Mouse (Mus musculus) activated CD4-positive, CD25-positive, alpha-beta regulatory T cell (primary cell): ENCODE data around the gene Dmrtc2. TPM values are rescaled to one million over a fixed set of nuclear protein-coding genes. Genes with fewer than 3 reads are reported as not detected.

ENCODE experiments used
- polyA plus RNA-seq, 2 experiments: library from polyadenylated mRNA; unstranded; fragments of 100-300 nt; shearing (Covaris generic); gene quantifications; one replicate each; pipeline ENCODE4 v1.2.1; 2017

Gene Dmrtc2
- under 1 TPM in 1 of 2 experiments, not detected in 1; 0.17 TPM for polyA plus RNA-seq

GRCm38 (mm10) chr7:24869532-24870165 lies at the start of gene Dmrtc2, which contains the start of gene Lypd4:
Dmrtc2 (plus strand) TSS chr7:24870057.
Lypd4 (minus strand) TSS chr7:24869941.

DNA sequence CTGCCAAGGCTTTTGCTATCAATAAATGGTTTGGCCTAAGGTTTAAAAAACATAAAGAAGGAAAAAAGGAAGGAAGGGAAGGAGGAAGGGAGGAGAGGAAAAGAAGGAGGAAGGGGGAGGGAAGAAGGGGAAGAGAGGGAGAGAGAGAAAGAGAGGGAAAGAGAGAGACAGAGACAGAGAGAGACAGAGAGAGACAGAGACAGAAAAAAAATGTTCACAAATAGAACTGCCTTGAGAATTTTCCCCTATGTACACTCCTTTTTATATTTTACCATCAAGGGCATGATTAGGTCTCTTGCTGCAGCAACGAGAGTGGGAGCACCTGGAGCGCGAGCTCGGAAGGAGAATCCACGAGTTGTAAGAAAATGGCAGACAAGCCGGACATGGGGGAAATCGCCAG lies 7.9 kb upstream of the Dmrtc2 start, which contains the start of gene Gm9844:
Gene Gm9844 (plus strand): TSS at position 301 of the 400 bp plus-strand sequence.

DNA sequence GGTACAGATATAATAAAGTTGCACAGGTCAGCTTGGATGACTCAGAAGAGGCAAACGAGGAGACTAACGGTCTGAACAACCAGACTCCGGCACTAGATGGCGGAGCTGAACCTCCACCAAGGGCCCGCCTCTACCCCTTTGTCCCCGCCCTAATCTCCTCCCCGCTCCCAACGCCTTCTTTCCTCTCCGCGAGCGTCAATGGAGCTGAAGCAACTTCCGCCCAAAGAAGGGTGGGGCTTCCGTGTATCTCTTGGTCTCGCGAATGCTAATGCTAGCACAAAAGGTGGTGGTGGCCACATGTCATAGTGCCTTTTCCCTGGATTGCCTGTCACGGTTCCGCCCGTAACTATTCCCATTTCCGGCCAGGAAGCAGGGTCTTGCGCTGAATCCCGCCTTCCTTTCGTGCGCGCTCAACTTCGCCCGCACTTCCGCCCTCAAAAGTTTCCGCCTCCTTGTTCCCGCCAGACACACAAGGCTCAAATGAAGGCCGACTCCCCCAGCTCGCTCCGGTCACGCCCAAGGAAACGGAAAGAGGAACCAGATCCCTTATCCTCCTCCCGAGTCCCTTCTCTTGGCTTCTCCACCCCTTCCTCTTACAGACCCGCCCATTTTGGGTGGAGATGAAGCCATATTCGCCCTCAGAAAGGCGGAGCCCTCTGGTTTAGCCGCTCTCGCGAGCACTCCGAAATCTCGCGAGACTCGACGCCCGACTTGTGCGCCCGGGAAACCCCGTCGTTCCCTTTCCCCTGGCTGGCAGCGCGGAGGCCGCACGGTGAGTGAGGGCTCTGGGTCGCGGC lies 14.2 kb downstream of the Dmrtc2 start, which contains the start of gene Rps19:
Gene Rps19 (plus strand): TSS at position 476 of the 797 bp plus-strand sequence.

DNA sequence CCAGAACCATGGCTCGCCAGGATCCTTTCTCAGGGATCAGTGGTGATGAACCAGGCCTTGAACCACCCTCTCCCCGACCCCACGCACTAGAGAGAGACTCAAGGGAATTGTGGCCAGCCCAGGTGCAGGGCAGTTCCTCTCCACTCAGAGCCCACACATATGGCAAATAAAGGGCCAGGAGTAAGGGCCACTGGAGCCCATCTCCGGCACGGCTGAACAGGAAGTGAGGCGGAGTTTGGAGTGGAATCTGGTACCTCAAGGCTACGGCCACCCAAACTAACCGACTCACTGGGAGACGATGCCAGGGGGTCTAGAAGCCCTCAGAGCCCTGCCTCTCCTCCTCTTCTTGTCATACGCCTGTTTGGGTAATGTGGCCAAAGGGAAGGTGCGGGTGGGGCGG lies 27.4 kb downstream of the Dmrtc2 start, which contains the start of gene Cd79a:
Gene Cd79a (plus strand): TSS at position 158 of the 400 bp plus-strand sequence.

DNA sequence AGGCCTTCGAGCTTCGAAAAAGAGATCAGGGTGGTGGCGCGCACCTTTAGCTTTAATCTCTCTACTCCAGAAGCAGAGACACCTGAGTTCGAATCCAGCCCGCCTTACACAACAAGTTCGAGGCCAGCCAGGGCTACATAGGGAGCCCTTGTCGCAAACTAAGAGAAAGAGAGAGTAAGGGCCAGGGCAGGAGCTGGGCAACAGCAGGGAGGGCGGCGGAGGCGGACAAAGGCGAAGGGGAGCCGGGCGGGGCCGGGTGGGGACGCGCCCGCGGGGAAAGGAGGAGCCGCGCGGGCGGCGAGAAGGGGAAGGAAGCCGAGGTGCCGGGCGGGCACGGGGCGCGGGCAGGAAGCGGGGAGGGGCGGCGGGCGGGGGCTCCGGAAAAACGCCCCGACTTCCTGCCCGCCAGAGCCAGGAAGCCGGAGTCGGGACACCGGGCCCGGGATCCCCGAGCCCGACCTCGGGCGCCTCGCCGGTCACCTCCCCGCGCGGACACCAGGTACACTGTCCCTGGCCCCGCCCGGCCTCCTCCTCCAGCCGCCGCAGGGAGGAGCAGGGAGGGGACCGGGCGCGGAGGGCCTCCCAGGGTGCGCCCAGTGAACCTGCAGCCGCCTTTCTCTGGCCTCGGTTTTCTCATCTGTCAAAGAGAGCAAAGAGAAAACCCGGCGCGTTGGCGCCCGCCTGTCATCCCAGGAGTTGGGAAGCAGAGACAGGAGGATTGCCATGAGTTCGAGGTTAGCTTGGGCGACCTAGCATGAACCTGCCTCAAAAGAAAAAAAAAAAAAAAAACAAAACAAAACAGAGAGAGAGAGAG lies 33.0 kb downstream of the Dmrtc2 start, which contains the start of gene Arhgef1:
Gene Arhgef1 (plus strand): TSS at position 283 of the 814 bp plus-strand sequence.

Other genes starting within 250 kb of the Dmrtc2 start
- not detected for gene Lypd3, start 233.5 kb upstream of the Dmrtc2 start, polyA plus RNA-seq
- gene Tex101, start 193.4 kb upstream of the Dmrtc2 start, polyA plus RNA-seq = not detected
- not detected for gene BC049730, start 160.8 kb upstream of the Dmrtc2 start, polyA plus RNA-seq
- not detected for gene Gm4763, start 143.1 kb upstream of the Dmrtc2 start, polyA plus RNA-seq
- gene Cd177, start 109.7 kb upstream of the Dmrtc2 start, polyA plus RNA-seq = under 1 TPM in 1 of 2 experiments, not detected in 1; 0.15 TPM
- gene Ceacam10, start 92.9 kb upstream of the Dmrtc2 start, polyA plus RNA-seq = not detected
- 10 to 100 TPM; 39.3 to 42.0 TPM for gene Gm9844, start 7.8 kb upstream of the Dmrtc2 start, polyA plus RNA-seq
- not detected for gene Lypd4, start 116 bp upstream of the Dmrtc2 start, polyA plus RNA-seq
- gene Rps19, start 14.3 kb downstream of the Dmrtc2 start, polyA plus RNA-seq = 1,000 to 10,000 TPM; 3,085 to 5,627 TPM
- gene Cd79a, start 27.3 kb downstream of the Dmrtc2 start, polyA plus RNA-seq = 10 to 100 TPM in 1 of 2 experiments, 1 to 10 TPM in 1; 8.8 to 22.2 TPM
- gene Arhgef1, start 32.9 kb downstream of the Dmrtc2 start, polyA plus RNA-seq = 1,000 to 10,000 TPM; 1,309 to 1,330 TPM
- not detected for gene Gm4881, start 74.4 kb downstream of the Dmrtc2 start, polyA plus RNA-seq
- 100 to 1,000 TPM; 343 to 519 TPM for gene Rabac1, start 102.7 kb downstream of the Dmrtc2 start, polyA plus RNA-seq
- gene Atp1a3, start 135.9 kb downstream of the Dmrtc2 start, polyA plus RNA-seq = 1 to 10 TPM in 1 of 2 experiments, under 1 TPM in 1; 0.47 to 1.8 TPM
- 1 to 10 TPM; 5.9 to 7.7 TPM for gene Grik5, start 202.3 kb downstream of the Dmrtc2 start, polyA plus RNA-seq
- gene Zfp574, start 202.5 kb downstream of the Dmrtc2 start, polyA plus RNA-seq = 10 to 100 TPM; 17.5 to 28.2 TPM